9 mouse cellular contexts compared by ENCODE assay signal in genomic region chr1:78538396-78538795, GRCm38 (mm10). TPM values are rescaled to one million over a fixed set of nuclear protein-coding genes. Genes with fewer than 3 reads are reported as not detected.
DNase-seq lines count a peak whose midpoint lies in the region; ATAC-seq and TF ChIP-seq lines count a peak whose summit lies in the region.
"Had no signal": no experiment of that assay in that cellular context is flagged by ENCODE, and none has a peak within 500 bp of the region (broad histone marks: within the 10 kb centered on the region; RNA-seq: fewer than 3 reads in every experiment).

No protein-coding gene starts in this region.

- no peak overlapping the region for H3K4me3 ChIP-seq in lung, postnatal 0 days (ENCODE audit: low read depth, low read length)
- no peak overlapping the region for H3K4me3 ChIP-seq in hindbrain, embryonic 16.5 days (ENCODE audit: low read length)

- TF ChIP-seq CTCF in lung, postnatal 0 days (IDR thresholded peaks at IDR 0.05), result no peak

- no peak for TF ChIP-seq EP300 in lung, postnatal 0 days (IDR thresholded peaks at IDR 0.05)

- DNase-seq in lung, postnatal 0 days (ENCODE audit: low spot score), result peak; percentile 31
- no peak for DNase-seq in lung, postnatal 4 days
- peak; percentile 51 to 52 for DNase-seq in CD8-positive naive resting alpha-beta T cell, adult 2 months (ENCODE audit: low read depth in 2 of 2, low spot score in 2 of 2)
- peak; percentile 90 for DNase-seq in thymus, postnatal 0 days (ENCODE audit: low spot score)
- no peak for DNase-seq in spleen, postnatal 14 days (ENCODE audit: low spot score in 2 of 2)
- DNase-seq in lung, postnatal 36 days, result no peak

- no peak overlapping the region for H3K4me2 ChIP-seq in lung, postnatal 0 days (replicated peaks; ENCODE audit: low read depth, low read length)
- H3K4me2 ChIP-seq in hindbrain, embryonic 16.5 days (ENCODE audit: low read length), result peak overlapping the region; percentile 91; the same call in 1 of the 2 replicates

- no peaks in the 10 kb centered on the region for H3K36me3 ChIP-seq in lung, postnatal 0 days (ENCODE audit: insufficient read depth, low read length)
- no peaks in the 10 kb centered on the region for H3K36me3 ChIP-seq in hindbrain, embryonic 16.5 days (ENCODE audit: control insufficient read depth, insufficient read depth, low read length)

- H3K27ac ChIP-seq in lung, postnatal 0 days (ENCODE audit: low read length), result no peak overlapping the region
- no peak overlapping the region for H3K27ac ChIP-seq in hindbrain, embryonic 16.5 days (ENCODE audit: low read depth, low read length)

- H3K9me3 ChIP-seq in lung, postnatal 0 days (ENCODE audit: low read length), result no peaks in the 10 kb centered on the region
- no peaks in the 10 kb centered on the region for H3K9me3 ChIP-seq in hindbrain, embryonic 16.5 days (ENCODE audit: control insufficient read depth, low read length)

- H3K27me3 ChIP-seq in lung, postnatal 0 days (replicated peaks; ENCODE audit: insufficient read depth, low read length), result no peaks in the 10 kb centered on the region
- no peaks in the 10 kb centered on the region for H3K27me3 ChIP-seq in hindbrain, embryonic 16.5 days (replicated peaks; ENCODE audit: control insufficient read depth, insufficient read depth, low read length)

- ATAC-seq in lung, postnatal 0 days, result no peak
- ATAC-seq in hindbrain, embryonic 16.5 days, result no peak

- H3K4me1 ChIP-seq in lung, postnatal 0 days (ENCODE audit: insufficient read depth, low read depth, low read length), result no peaks in the 10 kb centered on the region
- H3K4me1 ChIP-seq in hindbrain, embryonic 16.5 days (ENCODE audit: control insufficient read depth, insufficient read depth, low read depth, low read length), result peaks cover 7% of the 10 kb centered on the region

- H3K9ac ChIP-seq in lung, postnatal 0 days (replicated peaks; ENCODE audit: low read depth), result no peak overlapping the region
- 0 out of 2 replicates have a peak overlapping the region, but pooled peaks have one; percentile 14 for H3K9ac ChIP-seq in hindbrain, embryonic 16.5 days (ENCODE audit: low read depth, low read length)

- WGBS in lung, postnatal 0 days, result 51% methylated on average over 5 of the region's 5 CpGs
- WGBS in hindbrain, embryonic 16.5 days, result 34% methylated on average over 5 of the region's 5 CpGs

RNA-seq across cellular contexts. Expression of gene BC035947, which starts 26.4 kb away (rescaled TPM):
- polyA plus RNA-seq in lung, postnatal 0 days (2015; fragmentation: Nextera tagmentation; extraction: Ambion mirVana), result 0.17 TPM in 1 of 2 replicates, not detected in the other
- 1.1 and 1.2 TPM in 2 replicates for polyA plus RNA-seq in hindbrain, embryonic 16.5 days (2015; fragmentation: Nextera tagmentation; extraction: Ambion mirVana)
- polyA plus RNA-seq in thymus, postnatal 0 days (2015; fragmentation: Nextera tagmentation; extraction: Ambion mirVana), result not detected in 2 replicates

RNA-seq across cellular contexts. Expression of gene Mogat1, which starts 27.6 kb away (rescaled TPM):
- polyA plus RNA-seq in lung, postnatal 0 days (2015; fragmentation: Nextera tagmentation; extraction: Ambion mirVana), result 0.88 and 1.2 TPM in 2 replicates
- 0.51 and 0.77 TPM in 2 replicates for polyA plus RNA-seq in hindbrain, embryonic 16.5 days (2015; fragmentation: Nextera tagmentation; extraction: Ambion mirVana)
- 0.39 and 0.90 TPM in 2 replicates for polyA plus RNA-seq in thymus, postnatal 0 days (2015; fragmentation: Nextera tagmentation; extraction: Ambion mirVana)
- polyA plus RNA-seq: forebrain, embryonic 14.5 days; limb, embryonic 11.5 days had no signal

RNA-seq across cellular contexts. Expression of gene Farsb, which starts 49.7 kb away (rescaled TPM):
- 41.8 and 45.6 TPM in 2 replicates for polyA plus RNA-seq in lung, postnatal 0 days (2015; fragmentation: Nextera tagmentation; extraction: Ambion mirVana)
- 160 and 161 TPM in 2 replicates for polyA plus RNA-seq in hindbrain, embryonic 16.5 days (2015; fragmentation: Nextera tagmentation; extraction: Ambion mirVana)
- 122 and 141 TPM in 2 replicates for polyA plus RNA-seq in thymus, postnatal 0 days (2015; fragmentation: Nextera tagmentation; extraction: Ambion mirVana)

Comparison
In these comparisons a context has a peak if more than half of its experiments do, and no peak if none do; other contexts are left out.
1. DNase-seq: peak in lung, postnatal 0 days (single experiment), CD8-positive naive resting alpha-beta T cell, adult 2 months (2 of 2) and thymus, postnatal 0 days (single experiment); none in lung, postnatal 4 days (0 of 2), spleen, postnatal 14 days (0 of 2) and lung, postnatal 36 days (single experiment).